Mouse (Mus musculus) testis, adult 2 months (tissue): ENCODE data around the gene Nid1. TPM values are rescaled to one million over a fixed set of nuclear protein-coding genes. Genes with fewer than 3 reads are reported as not detected.

Experiments
- H3K27ac ChIP-seq: fragments of 200-500 bp; 2 replicates; pipeline ENCODE4 v1.5.1; 2012; ENCODE audit warnings: low read depth, low read length; ENCODE audit not compliant: control insufficient read depth, insufficient read depth
- H3K27me3 ChIP-seq: fragments of 200-500 bp; 2 replicates; pipeline ENCODE4 v1.6.1; 2012; ENCODE audit warnings: mild to moderate bottlenecking, low read length, moderate library complexity; ENCODE audit not compliant: control insufficient read depth, insufficient read depth
- H3K36me3 ChIP-seq: fragments of 200-500 bp; 2 replicates; pipeline ENCODE4 v1.6.1; 2012; ENCODE audit warnings: mild to moderate bottlenecking, low read length; ENCODE audit not compliant: control insufficient read depth, insufficient read depth
- H3K4me1 ChIP-seq: fragments of 200-500 bp; 2 replicates; pipeline ENCODE4 v1.6.1; 2012; ENCODE audit warnings: low read length; ENCODE audit not compliant: control insufficient read depth, insufficient read depth
- H3K4me3 ChIP-seq: fragments of 200-500 bp; 2 replicates; pipeline ENCODE4 v1.5.1; 2012; ENCODE audit warnings: low read depth, mild to moderate bottlenecking, low read length, moderate library complexity, mixed read lengths; ENCODE audit not compliant: control insufficient read depth
- CTCF ChIP-seq: fragments of 200-500 bp; IDR thresholded peaks from 2 replicates; pipeline ENCODE4 v1.5.1; 2012; ENCODE audit warnings: low read depth, mild to moderate bottlenecking, inconsistent platforms, low read length, moderate library complexity; ENCODE audit not compliant: control insufficient read depth, insufficient read depth, insufficient replicate concordance
- POLR2A ChIP-seq: fragments of 200-500 bp; IDR thresholded peaks from 2 replicates; pipeline ENCODE4 v1.6.1; 2012; ENCODE audit warnings: low read depth, mild to moderate bottlenecking, inconsistent platforms, low read length, moderate library complexity; ENCODE audit not compliant: control insufficient read depth
- polyA plus RNA-seq: library from polyadenylated mRNA; depleted of rRNA; stranded (reverse); fragments of >200 nt; gene quantifications from 2 replicates; pipeline ENCODE4 v1.2.3, GENCODE M21; 2012

The Nid1 gene
- polyA plus RNA-seq, 1 experiment = 16.3 TPM

- TF ChIP-seq POLR2A (no peak), CTCF (peak; percentile 92)
- Histone ChIP-seq H3K27ac (no peak overlapping the region), H3K36me3 (no peaks in the 10 kb centered on the region), H3K4me3 (no peak overlapping the region), H3K27me3 (no peaks in the 10 kb centered on the region), H3K4me1 (no peaks in the 10 kb centered on the region; the same call in 1 of the 2 replicates)
Observed at GRCm38 (mm10) chr13:13516376-13517225, 79.2 kb downstream of the Nid1 start.

- TF ChIP-seq CTCF (no peak), POLR2A (no peak)
- no peak overlapping the region for H3K4me3 ChIP-seq
Observed at GRCm38 (mm10) chr13:13518114-13518513, 80.8 kb downstream of the Nid1 start.

GRCm38 (mm10) chr13:13520436-13520835, 83.1 kb downstream of the Nid1 start:
- no peak overlapping the region for H3K27ac ChIP-seq
- no peak for TF ChIP-seq CTCF
- no peak for TF ChIP-seq POLR2A
- no peak overlapping the region for H3K4me3 ChIP-seq
- H3K36me3 ChIP-seq = no peaks in the 10 kb centered on the region
- no peaks in the 10 kb centered on the region for H3K27me3 ChIP-seq
- H3K4me1 ChIP-seq = no peaks in the 10 kb centered on the region; the same call in 1 of the 2 replicates

More at GRCm38 (mm10) chr13:13518114-13518513, 80.8 kb downstream of the Nid1 start:
- H3K4me1 ChIP-seq = no peaks in the 10 kb centered on the region; the same call in 1 of the 2 replicates
- H3K27me3 ChIP-seq = no peaks in the 10 kb centered on the region
- H3K36me3 ChIP-seq = no peaks in the 10 kb centered on the region
- no peak overlapping the region for H3K27ac ChIP-seq

- TF ChIP-seq POLR2A (no peak), CTCF (no peak)
- Histone ChIP-seq H3K4me1 (no peaks in the 10 kb centered on the region; the same call in 1 of the 2 replicates), H3K36me3 (no peaks in the 10 kb centered on the region), H3K27ac (no peak overlapping the region), H3K4me3 (no peak overlapping the region), H3K27me3 (no peaks in the 10 kb centered on the region)
Observed at GRCm38 (mm10) chr13:13523625-13524584, 86.6 kb downstream of the Nid1 start.

- H3K27me3 ChIP-seq = no peaks in the 10 kb centered on the region
- H3K36me3 ChIP-seq = no peaks in the 10 kb centered on the region
- H3K4me3 ChIP-seq = no peak overlapping the region
- TF ChIP-seq POLR2A (no peak), CTCF (no peak)
- H3K27ac ChIP-seq = no peak overlapping the region
- no peaks in the 10 kb centered on the region for H3K4me1 ChIP-seq
Observed at GRCm38 (mm10) chr13:13525205-13525604, 87.9 kb downstream of the Nid1 start.

- no peaks in the 10 kb centered on the region for H3K27me3 ChIP-seq
- H3K36me3 ChIP-seq = no peaks in the 10 kb centered on the region
- no peak overlapping the region for H3K4me3 ChIP-seq
- TF ChIP-seq POLR2A (no peak), CTCF (no peak)
- H3K4me1 ChIP-seq = no peaks in the 10 kb centered on the region
- no peak overlapping the region for H3K27ac ChIP-seq
Observed at GRCm38 (mm10) chr13:13525877-13526276, 88.5 kb downstream of the Nid1 start.

- H3K36me3 ChIP-seq = no peaks in the 10 kb centered on the region
- H3K4me1 ChIP-seq = no peaks in the 10 kb centered on the region
- no peak for TF ChIP-seq POLR2A
- no peak for TF ChIP-seq CTCF
- H3K4me3 ChIP-seq = no peak overlapping the region
- H3K27me3 ChIP-seq = no peaks in the 10 kb centered on the region
- no peak overlapping the region for H3K27ac ChIP-seq
Observed at GRCm38 (mm10) chr13:13529115-13529542, 91.8 kb downstream of the Nid1 start.
